Mouse (Mus musculus) heart, adult 2 months (tissue): ENCODE data around the gene Enah. TPM values are rescaled to one million over a fixed set of nuclear protein-coding genes. Genes with fewer than 3 reads are reported as not detected.

Source experiments
- DNase-seq, 2 experiments: peaks; one replicate each; pipeline ENCODE4 v3.0.0; 2021
- H3K27ac ChIP-seq: fragments of 200-600 bp; 2 replicates; pipeline ENCODE4 v1.8.1; 2022
- H3K27me3 ChIP-seq: fragments of 200-500 bp; 2 replicates; pipeline ENCODE4 v1.6.1; 2012; ENCODE audit warnings: mild to moderate bottlenecking, low read length, inconsistent platforms, mixed read lengths; ENCODE audit not compliant: control insufficient read depth, insufficient read depth
- H3K36me3 ChIP-seq: fragments of 200-500 bp; 2 replicates; pipeline ENCODE4 v1.6.1; 2012; ENCODE audit warnings: low read length, inconsistent platforms; ENCODE audit not compliant: control insufficient read depth, insufficient read depth
- H3K4me1 ChIP-seq: fragments of 200-500 bp; 2 replicates; pipeline ENCODE4 v1.6.1; 2011; ENCODE audit warnings: low read length; ENCODE audit not compliant: control insufficient read depth, insufficient read depth
- H3K4me3 ChIP-seq: fragments of 200-600 bp; 2 replicates; pipeline ENCODE4 v1.8.1; 2022
- H3K79me2 ChIP-seq: fragments of 200-500 bp; replicated peaks from 2 replicates; pipeline ENCODE4 v1.6.1; 2012; ENCODE audit warnings: mild to moderate bottlenecking, inconsistent platforms, low read length, moderate library complexity, mixed read lengths; ENCODE audit not compliant: control insufficient read depth, insufficient read depth
- H3K9ac ChIP-seq: fragments of 200-500 bp; 2 replicates; pipeline ENCODE4 v1.6.1; 2012; ENCODE audit warnings: low read depth, mild to moderate bottlenecking, control low read depth, inconsistent platforms, low read length, mixed read lengths
- CTCF ChIP-seq: fragments of 200-600 bp; IDR thresholded peaks from 2 replicates; pipeline ENCODE4 v1.8.1; 2022; ENCODE audit warnings: antibody characterized with exemption, mild to moderate bottlenecking, moderate library complexity
- EP300 ChIP-seq: fragments of 200-500 bp; IDR thresholded peaks from 2 replicates; pipeline ENCODE4 v1.6.1; 2011; ENCODE audit warnings: low read depth, low read length, control low read depth; ENCODE audit not compliant: insufficient read depth
- POLR2A ChIP-seq: fragments of 200-500 bp; IDR thresholded peaks from 2 replicates; pipeline ENCODE4 v1.6.1; 2011; ENCODE audit warnings: mild to moderate bottlenecking, low read depth, low read length, control low read depth; ENCODE audit not compliant: insufficient read depth
- WGBS: fragments of 180-500 bp; shearing (Covaris S2); methylation state at CpG from one replicate; pipeline ENCODE4 v1.1.7; 2018; 5-methylcytosine and 5-hydroxymethylcytosine counted together
- intact Hi-C: fragments of 180-260 bp; cut with DNase I; formaldehyde crosslinking; loops from one replicate; pipeline ENCODE4 v1.15.1; 2025
- polyA plus RNA-seq: library from polyadenylated mRNA; depleted of rRNA; stranded (reverse); fragments of >200 nt; gene quantifications from 2 replicates; pipeline ENCODE4 v1.2.3, GENCODE M21; 2012
- total RNA-seq, 2 experiments: library from RNA; stranded (reverse); gene quantifications; 2 replicates each; pipeline ENCODE4 v1.2.3; 2021

Gene Enah
- total and polyA plus RNA-seq, 3 experiments = 28.3 to 124 (median 101) TPM

DNA sequence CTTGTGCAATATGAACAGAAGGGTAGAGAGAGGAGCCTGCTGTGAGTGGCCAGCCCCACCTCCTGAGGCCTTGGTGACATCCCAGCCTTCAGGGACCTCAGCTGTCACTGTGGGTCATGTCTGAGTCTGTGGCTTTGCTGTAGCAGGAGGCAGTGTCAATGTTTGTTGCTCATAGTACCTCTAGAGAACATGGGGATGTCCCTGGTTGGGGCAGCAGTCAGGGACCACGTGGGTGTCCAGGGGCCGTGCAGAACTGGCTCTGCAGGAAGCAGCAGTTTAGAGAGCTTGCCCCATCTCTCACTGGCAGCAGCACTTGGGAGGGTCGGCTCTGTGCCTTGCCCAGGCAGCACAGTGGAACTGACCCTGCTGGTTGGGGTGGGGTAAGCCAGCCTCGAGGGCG is 142.7 kb downstream of the Enah start:
- 63% methylated on average over 5 of the region's 5 CpGs for WGBS
- Histone ChIP-seq H3K4me3 (no peak overlapping the region), H3K36me3 (no peaks in the 10 kb centered on the region), H3K79me2 (no peaks in the 10 kb centered on the region), H3K9ac (no peak overlapping the region), H3K27me3 (no peaks in the 10 kb centered on the region), H3K4me1 (peaks cover 1% of the 10 kb centered on the region; the same call in 1 of the 2 replicates), H3K27ac (no peak overlapping the region)
- intact Hi-C loops = no loop called here
- DNase-seq = no peak
- TF ChIP-seq CTCF = no peak

DNA sequence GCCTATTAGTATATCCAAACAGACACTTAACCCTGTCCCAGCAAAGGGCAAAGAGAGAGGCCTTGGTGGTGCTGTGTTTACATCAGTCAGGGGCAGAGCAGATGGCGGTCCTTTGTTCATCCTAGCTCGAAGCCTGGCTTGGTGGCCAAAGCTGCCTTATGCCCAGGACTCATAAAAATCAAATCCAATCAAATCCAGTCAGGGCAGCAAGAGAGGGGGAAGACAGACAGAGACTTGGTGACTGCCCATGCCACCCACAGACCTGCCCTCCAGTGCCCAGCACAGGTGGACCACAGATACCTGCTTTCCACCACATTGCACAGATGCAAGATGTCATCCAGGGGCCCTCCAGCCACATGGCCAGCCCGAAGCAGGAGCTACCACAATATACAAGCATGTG is 143.1 kb downstream of the Enah start:
- 93% methylated on average over 3 of the region's 3 CpGs for WGBS
- DNase-seq = no peak

DNA sequence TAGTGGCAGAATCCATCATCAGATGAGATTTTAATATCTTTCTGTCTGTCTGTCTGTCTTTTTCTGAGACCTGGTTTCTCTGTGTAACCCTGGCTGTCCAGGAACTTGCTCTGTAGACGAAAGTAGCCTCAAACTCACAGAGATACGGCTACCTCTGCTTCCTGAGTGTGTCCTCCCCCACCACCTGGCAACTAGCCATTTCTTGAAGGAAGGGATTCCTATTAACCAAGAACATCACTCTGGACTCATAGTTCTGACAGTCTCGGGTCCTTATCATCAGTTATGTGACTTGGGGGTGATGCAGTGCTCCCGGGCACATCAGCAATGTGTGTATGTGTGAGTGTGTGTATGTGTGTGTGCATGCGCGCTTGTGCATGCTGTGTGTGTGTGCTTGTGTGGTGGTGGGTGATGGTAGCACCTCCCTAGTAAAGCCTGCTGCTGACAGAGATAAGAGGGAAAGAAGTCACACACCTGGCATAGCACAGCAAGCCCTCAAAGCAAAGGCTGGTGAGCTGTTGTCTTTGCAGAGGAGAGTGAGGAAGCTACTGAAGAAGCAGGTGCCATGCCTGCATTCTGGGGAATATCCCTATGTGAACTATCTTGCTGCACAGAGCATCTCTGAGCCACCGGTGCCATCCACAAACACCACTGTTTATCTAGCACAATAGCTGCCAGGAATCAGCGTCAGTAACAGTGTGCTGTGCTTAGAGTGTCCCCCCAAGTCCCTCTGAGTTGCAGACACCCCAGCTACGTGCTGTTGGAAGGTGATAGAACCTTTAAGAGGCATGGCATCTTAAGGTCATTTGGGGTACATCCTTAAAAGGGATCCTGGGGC is 146.5 kb downstream of the Enah start:
- intact Hi-C loops = no loop called here
- Histone ChIP-seq H3K36me3 (no peaks in the 10 kb centered on the region), H3K27me3 (no peaks in the 10 kb centered on the region), H3K9ac (no peak overlapping the region), H3K27ac (no peak overlapping the region), H3K4me3 (no peak overlapping the region), H3K79me2 (no peaks in the 10 kb centered on the region), H3K4me1 (no peaks in the 10 kb centered on the region)
- no peak for DNase-seq
- TF ChIP-seq EP300 (no peak), CTCF (no peak), POLR2A (no peak)
- 53% methylated on average over 9 of the region's 9 CpGs for WGBS

More for the DNA sequence above, 143.1 kb downstream of the Enah start:
- intact Hi-C loops = no loop called here
- Histone ChIP-seq H3K4me1 (peaks cover under 1% of the 10 kb centered on the region; the same call in 1 of the 2 replicates), H3K4me3 (no peak overlapping the region), H3K79me2 (no peaks in the 10 kb centered on the region), H3K36me3 (no peaks in the 10 kb centered on the region), H3K27ac (no peak overlapping the region), H3K9ac (no peak overlapping the region), H3K27me3 (no peaks in the 10 kb centered on the region)
- TF ChIP-seq CTCF (no peak), EP300 (no peak), POLR2A (no peak)

DNA sequence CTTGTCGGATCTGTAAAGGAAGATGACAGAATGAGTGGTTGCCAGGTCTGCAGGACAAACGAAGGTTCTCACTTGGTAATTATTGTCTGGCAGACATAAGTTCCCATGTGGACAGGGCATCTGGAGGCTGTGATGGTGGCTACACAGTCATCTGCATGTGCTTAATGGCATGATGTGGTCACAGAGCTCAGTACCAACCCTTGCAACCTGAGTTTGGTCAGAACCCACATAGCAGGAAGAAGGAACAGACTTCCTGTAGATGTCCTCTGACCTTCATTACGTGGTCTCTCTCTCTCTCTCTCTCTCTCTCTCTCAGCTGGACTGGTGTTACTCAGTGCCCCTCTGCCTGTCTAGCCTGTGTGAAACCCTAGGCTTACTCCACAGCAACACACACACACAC is 147.2 kb downstream of the Enah start:
- 64% methylated on average over 3 of the region's 3 CpGs for WGBS

DNA sequence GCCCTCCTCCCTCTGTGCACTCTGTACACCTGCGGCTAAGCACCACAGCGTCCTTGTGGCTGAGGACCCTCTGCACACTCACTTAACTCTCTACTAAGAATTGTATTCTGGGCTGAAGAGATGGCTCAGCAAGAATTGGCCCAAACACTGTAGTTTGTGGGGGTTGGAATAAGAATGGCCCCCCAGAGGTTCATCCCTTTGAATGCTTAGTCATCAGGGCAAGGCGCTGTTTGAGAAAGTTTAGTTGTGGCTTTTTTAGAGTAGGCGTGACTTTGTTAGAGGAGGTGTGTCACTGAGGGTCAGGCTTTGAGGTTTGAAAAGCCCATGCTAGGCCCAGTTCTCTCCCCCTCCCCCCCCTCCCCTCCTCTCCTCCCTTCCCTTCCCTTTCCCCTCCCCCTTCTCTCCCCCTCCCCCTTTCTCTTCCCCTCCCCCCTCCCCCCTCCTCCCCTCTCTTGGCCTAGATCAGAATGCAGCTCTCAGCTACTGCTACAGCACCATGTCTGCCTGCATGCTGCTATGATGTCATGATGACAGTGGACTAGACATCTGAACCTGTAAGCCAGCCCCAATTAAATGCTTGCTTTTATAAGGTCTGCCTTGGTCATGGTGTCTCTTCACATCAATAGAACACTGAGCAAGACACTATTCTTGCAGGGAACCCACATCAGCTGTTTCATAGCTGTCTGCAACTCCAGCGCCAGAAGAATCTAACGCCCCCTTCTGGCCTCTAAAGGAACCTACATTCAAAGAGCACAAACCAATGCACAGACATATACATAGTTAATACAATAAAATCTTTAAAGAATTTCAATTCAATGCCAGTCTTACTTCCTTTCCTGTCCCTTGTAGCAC is 153.1 kb downstream of the Enah start:
- H3K27ac ChIP-seq = no peak overlapping the region
- no peak for TF ChIP-seq POLR2A
- no peak for TF ChIP-seq CTCF
- TF ChIP-seq EP300 = no peak
- H3K27me3 ChIP-seq = no peaks in the 10 kb centered on the region
- no peaks in the 10 kb centered on the region for H3K79me2 ChIP-seq
- H3K9ac ChIP-seq = no peak overlapping the region
- H3K36me3 ChIP-seq = no peaks in the 10 kb centered on the region
- no peak for DNase-seq
- WGBS = 87% methylated on average over 6 of the region's 6 CpGs
- no peak overlapping the region for H3K4me3 ChIP-seq
- H3K4me1 ChIP-seq = no peaks in the 10 kb centered on the region
- intact Hi-C loops = no loop called here

More for the DNA sequence above, 147.2 kb downstream of the Enah start:
- Histone ChIP-seq H3K4me3 (no peak overlapping the region), H3K27me3 (no peaks in the 10 kb centered on the region), H3K27ac (no peak overlapping the region), H3K4me1 (no peaks in the 10 kb centered on the region), H3K36me3 (no peaks in the 10 kb centered on the region), H3K79me2 (no peaks in the 10 kb centered on the region), H3K9ac (no peak overlapping the region)
- DNase-seq = no peak
- no peak for TF ChIP-seq EP300
- TF ChIP-seq CTCF = no peak
- no peak for TF ChIP-seq POLR2A
- intact Hi-C loops = no loop called here

DNA sequence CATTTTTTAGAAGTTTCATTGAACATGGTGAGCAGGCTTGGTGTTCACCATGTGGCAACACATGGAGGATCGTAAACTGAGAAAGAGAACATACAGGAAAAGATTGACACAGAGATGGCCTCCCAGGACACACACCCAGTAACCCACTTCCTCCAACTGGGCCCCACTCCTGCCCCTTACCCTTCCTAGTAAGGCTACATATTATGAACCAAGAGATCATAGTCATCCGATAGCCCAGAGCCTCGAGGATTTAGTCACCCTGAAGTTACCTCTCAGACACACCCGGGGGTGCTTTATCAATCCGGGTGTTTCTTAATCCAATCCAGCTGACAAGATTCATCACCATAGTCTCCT is 153.9 kb downstream of the Enah start:
- H3K9ac ChIP-seq = no peak overlapping the region
- no peak for TF ChIP-seq POLR2A
- no peak for TF ChIP-seq CTCF
- no peak for TF ChIP-seq EP300
- no peaks in the 10 kb centered on the region for H3K4me1 ChIP-seq
- H3K36me3 ChIP-seq = no peaks in the 10 kb centered on the region
- no peak for DNase-seq
- 74% methylated on average over 5 of the region's 5 CpGs for WGBS
- no peaks in the 10 kb centered on the region for H3K27me3 ChIP-seq
- no peaks in the 10 kb centered on the region for H3K79me2 ChIP-seq
- no peak overlapping the region for H3K27ac ChIP-seq
- no peak overlapping the region for H3K4me3 ChIP-seq
- intact Hi-C loops = no loop called here
